Mouse (Mus musculus) hindbrain, embryonic 11.5 days (tissue): ENCODE measurements around the gene Lmln. TPM values are rescaled to one million over a fixed set of nuclear protein-coding genes. Genes with fewer than 3 reads are reported as not detected.
"Not testable (repeated sequence)": the region's sequence is repeated elsewhere in the genome, so short reads cannot be mapped to it uniquely, and the experiment has no call there.

ENCODE experiments used
- ATAC-seq: fragments of 200-750 bp; cut with Nextera tagmentation; 2 replicates; pipeline ENCODE4 v1.8.0; 2017; ENCODE audit warnings: mild to moderate bottlenecking, moderate TSS enrichment, moderate library complexity; ENCODE audit not compliant: low FRiP score
- DNase-seq: peaks from one replicate; pipeline ENCODE4 v3.0.0-alpha.2; 2015; ENCODE audit warnings: low spot score
- H3K27ac ChIP-seq: fragments of 300-500 bp; sonication (generic); 2 replicates; pipeline ENCODE4 v1.5.1; 2014; ENCODE audit warnings: mild to moderate bottlenecking, low read depth, low read length
- H3K27me3 ChIP-seq: fragments of 300-500 bp; sonication (generic); 2 replicates; pipeline ENCODE4 v1.6.1; 2014; ENCODE audit warnings: mild to moderate bottlenecking, low read length, moderate library complexity, mixed read lengths; ENCODE audit not compliant: control insufficient read depth, insufficient read depth
- H3K36me3 ChIP-seq: fragments of 300-500 bp; sonication (generic); 2 replicates; pipeline ENCODE4 v1.6.1; 2014; ENCODE audit warnings: mild to moderate bottlenecking, low read length, moderate library complexity, mixed read lengths; ENCODE audit not compliant: control insufficient read depth, insufficient read depth
- H3K4me1 ChIP-seq: fragments of 300-500 bp; sonication (generic); replicated peaks from 2 replicates; pipeline ENCODE4 v1.6.1; 2014; ENCODE audit warnings: low read length, mixed read lengths; ENCODE audit not compliant: control insufficient read depth, insufficient read depth
- H3K4me2 ChIP-seq: fragments of 300-500 bp; sonication (generic); replicated peaks from 2 replicates; pipeline ENCODE4 v1.6.1; 2014; ENCODE audit warnings: mild to moderate bottlenecking, low read depth, low read length
- H3K4me3 ChIP-seq: fragments of 300-500 bp; sonication (generic); 2 replicates; pipeline ENCODE4 v1.5.1; 2014; ENCODE audit warnings: low read depth, low read length
- H3K9ac ChIP-seq: fragments of 300-500 bp; sonication (generic); 2 replicates; pipeline ENCODE4 v1.6.1; 2014; ENCODE audit warnings: low read depth, low read length
- H3K9me3 ChIP-seq: fragments of 300-500 bp; sonication (generic); 2 replicates; pipeline ENCODE4 v1.6.1; 2016; ENCODE audit warnings: low read length; ENCODE audit not compliant: control insufficient read depth
- WGBS: fragments of 180-500 bp; shearing (Covaris S2); extraction: QIAGEN DNeasy Blood & Tissue Kit; methylation state at CpG from one replicate; pipeline ENCODE4 v1.1.7; 2014; 5-methylcytosine and 5-hydroxymethylcytosine counted together
- polyA plus RNA-seq: library from polyadenylated mRNA; unstranded; fragments of >200 nt; fragmentation: Nextera tagmentation; extraction: Ambion mirVana; gene quantifications from 2 replicates; pipeline ENCODE4 v1.2.1, GENCODE M21; 2014

Lmln gene
- polyA plus RNA-seq, 1 experiment from 2014 or later = 4.6 TPM

GRCm38 (mm10) chr16:33053141-33053540 is 9.2 kb upstream of the Lmln start:
- no peak overlapping the region for H3K27ac ChIP-seq
- no peaks in the 10 kb centered on the region for H3K9me3 ChIP-seq
- WGBS = 80% methylated on average over 5 of the region's 5 CpGs
- H3K4me3 ChIP-seq = no peak overlapping the region
- no peaks in the 10 kb centered on the region for H3K36me3 ChIP-seq
- H3K27me3 ChIP-seq = no peaks in the 10 kb centered on the region
- DNase-seq = no peak
- H3K4me2 ChIP-seq = no peak overlapping the region
- ATAC-seq = no peak
- H3K9ac ChIP-seq = no peak overlapping the region
- peaks cover 3% of the 10 kb centered on the region; the same call in 1 of the 2 replicates for H3K4me1 ChIP-seq

- not testable (repeated sequence) for H3K9ac ChIP-seq
Observed at GRCm38 (mm10) chr16:33054927-33055326, 7.4 kb upstream of the Lmln start.

GRCm38 (mm10) chr16:33055655-33056054 is 6.7 kb upstream of the Lmln start:
- Histone ChIP-seq H3K9me3 (no peaks in the 10 kb centered on the region), H3K36me3 (peaks cover 8% of the 10 kb centered on the region), H3K27ac (no peak overlapping the region), H3K9ac (peak overlapping the region; percentile 98; the same call in 1 of the 2 replicates), H3K4me3 (peak overlapping the region; percentile 98), H3K27me3 (no peaks in the 10 kb centered on the region), H3K4me1 (peaks cover 4% of the 10 kb centered on the region; the same call in 1 of the 2 replicates), H3K4me2 (peak overlapping the region; percentile 50)
- 27% methylated on average over 10 of the region's 10 CpGs for WGBS
- DNase-seq (no peak), ATAC-seq (peak; percentile 53)

More at GRCm38 (mm10) chr16:33054927-33055326, 7.4 kb upstream of the Lmln start:
- not testable (repeated sequence) for H3K4me2 ChIP-seq, H3K4me3 ChIP-seq, H3K9me3 ChIP-seq, H3K4me1 ChIP-seq, H3K36me3 ChIP-seq, ATAC-seq, DNase-seq, H3K27me3 ChIP-seq, H3K27ac ChIP-seq
- 77% methylated on average over 2 of the region's 2 CpGs for whole genome bisulfite sequencing

GRCm38 (mm10) chr16:33056095-33056785 is 6.1 kb upstream of the Lmln start, which contains the start of the genes Iqcg and Rpl35a:
TSS of gene Iqcg (minus strand) at chr16:33056218.
TSS of gene Rpl35a (plus strand) at chr16:33056453.
- DNase-seq (peak; percentile 94), ATAC-seq (peak; percentile 95)
- WGBS = under 1% methylated on average over 47 of the region's 47 CpGs
- peak within 1 kb of the TSS; percentile 63 for H3K4me2 ChIP-seq
- H3K27ac ChIP-seq = peak within 1 kb of the TSS; percentile 81
- no peaks in the 10 kb centered on the region for H3K9me3 ChIP-seq
- H3K4me3 ChIP-seq = peak within 1 kb of the TSS; percentile 98
- H3K36me3 ChIP-seq = peaks cover 8% of the 10 kb centered on the region
- H3K4me1 ChIP-seq = peaks cover 4% of the 10 kb centered on the region; the same call in 1 of the 2 replicates
- H3K9ac ChIP-seq = peak within 1 kb of the TSS; percentile 98
- H3K27me3 ChIP-seq = no peaks in the 10 kb centered on the region

- WGBS = under 1% methylated on average over 24 of the region's 24 CpGs
- H3K27me3 ChIP-seq = no peaks in the 10 kb centered on the region
- H3K9me3 ChIP-seq = no peaks in the 10 kb centered on the region
- H3K9ac ChIP-seq = peak overlapping the region; percentile 98
- peaks cover 8% of the 10 kb centered on the region for H3K36me3 ChIP-seq
- peaks cover 4% of the 10 kb centered on the region; the same call in 1 of the 2 replicates for H3K4me1 ChIP-seq
- DNase-seq (no peak), ATAC-seq (peak; percentile 44; the same call in 1 of the 2 replicates)
- peak overlapping the region; percentile 63 for H3K4me2 ChIP-seq
- peak overlapping the region; percentile 81 for H3K27ac ChIP-seq
- H3K4me3 ChIP-seq = peak overlapping the region; percentile 98
Observed at GRCm38 (mm10) chr16:33056786-33057185, 5.5 kb upstream of the Lmln start.

GRCm38 (mm10) chr16:33058033-33058432 is 4.3 kb upstream of the Lmln start:
- peak overlapping the region; percentile 26 for H3K4me2 ChIP-seq
- H3K36me3 ChIP-seq = peaks cover 8% of the 10 kb centered on the region
- 92% methylated on average over 16 of the region's 16 CpGs for WGBS
- ATAC-seq = no peak
- 0 out of 2 replicates have a peak overlapping the region, but pooled peaks have one; percentile 25 for H3K9ac ChIP-seq
- H3K4me3 ChIP-seq = peak overlapping the region; percentile 13
- no peaks in the 10 kb centered on the region for H3K27me3 ChIP-seq
- peaks cover 4% of the 10 kb centered on the region; the same call in 1 of the 2 replicates for H3K4me1 ChIP-seq
- no peak for DNase-seq
- no peak overlapping the region for H3K27ac ChIP-seq
- no peaks in the 10 kb centered on the region for H3K9me3 ChIP-seq

GRCm38 (mm10) chr16:33058656-33059055 is 3.7 kb upstream of the Lmln start:
- H3K27me3 ChIP-seq, ATAC-seq, H3K4me2 ChIP-seq: not testable (repeated sequence)

GRCm38 (mm10) chr16:33059471-33059870 is 2.9 kb upstream of the Lmln start:
- Histone ChIP-seq H3K9me3 (no peaks in the 10 kb centered on the region), H3K4me1 (peaks cover 10% of the 10 kb centered on the region), H3K36me3 (peaks cover 8% of the 10 kb centered on the region), H3K27ac (no peak overlapping the region), H3K4me2 (no peak overlapping the region), H3K27me3 (no peaks in the 10 kb centered on the region), H3K4me3 (no peak overlapping the region), H3K9ac (no peak overlapping the region)
- ATAC-seq = no peak
- no peak for DNase-seq
- 100% methylated on average over 1 of the region's 1 CpGs for WGBS

More at GRCm38 (mm10) chr16:33058656-33059055, 3.7 kb upstream of the Lmln start:
- H3K4me3 ChIP-seq, H3K4me1 ChIP-seq, H3K9ac ChIP-seq, H3K27ac ChIP-seq, H3K9me3 ChIP-seq, H3K36me3 ChIP-seq, DNase-seq: not testable (repeated sequence)
- WGBS = 92% methylated on average over 9 of the region's 9 CpGs

- H3K4me1 ChIP-seq = peaks cover 10% of the 10 kb centered on the region
- 69% methylated on average over 2 of the region's 2 CpGs for WGBS
- H3K27ac ChIP-seq = no peak overlapping the region
- H3K4me2 ChIP-seq = no peak overlapping the region
- H3K27me3 ChIP-seq = no peaks in the 10 kb centered on the region
- no peaks in the 10 kb centered on the region for H3K9me3 ChIP-seq
- H3K4me3 ChIP-seq = no peak overlapping the region
- H3K36me3 ChIP-seq = peaks cover 8% of the 10 kb centered on the region
- DNase-seq (no peak), ATAC-seq (no peak)
- H3K9ac ChIP-seq = no peak overlapping the region
Observed at GRCm38 (mm10) chr16:33060926-33061325, 1.4 kb upstream of the Lmln start.
